Mouse (Mus musculus) liver, postnatal 0 days (tissue): ENCODE results near the gene Dclk1. TPM values are rescaled to one million over a fixed set of nuclear protein-coding genes. Genes with fewer than 3 reads are reported as not detected.
"Not testable (repeated sequence)": the region's sequence is repeated elsewhere in the genome, so short reads cannot be mapped to it uniquely, and the experiment has no call there.

Experiments
- ATAC-seq: fragments of 200-750 bp; cut with Nextera tagmentation; 2 replicates; pipeline ENCODE4 v1.8.0; 2017; ENCODE audit warnings: mild to moderate bottlenecking, moderate library complexity
- DNase-seq: peaks from one replicate; pipeline ENCODE4 v3.0.0-alpha.2; 2016
- H3K27ac ChIP-seq: fragments of 300-500 bp; sonication (generic); 2 replicates; pipeline ENCODE4 v1.5.1; 2014; ENCODE audit warnings: antibody characterized with exemption, moderate library complexity, mild to moderate bottlenecking, low read depth
- H3K27me3 ChIP-seq: fragments of 300-500 bp; sonication (generic); 2 replicates; pipeline ENCODE4 v1.6.1; 2014; ENCODE audit warnings: low read length, control low read depth, mixed read lengths; ENCODE audit not compliant: insufficient read depth
- H3K36me3 ChIP-seq: fragments of 300-500 bp; sonication (generic); replicated peaks from 2 replicates; pipeline ENCODE4 v1.6.1; 2014; ENCODE audit warnings: mild to moderate bottlenecking, control low read depth, low read length, moderate library complexity, mixed read lengths; ENCODE audit not compliant: insufficient read depth
- H3K4me1 ChIP-seq: fragments of 300-500 bp; sonication (generic); 2 replicates; pipeline ENCODE4 v1.6.1; 2014; ENCODE audit warnings: antibody characterized with exemption, mild to moderate bottlenecking, control low read depth; ENCODE audit not compliant: insufficient read depth
- H3K4me2 ChIP-seq: fragments of 300-500 bp; sonication (generic); 2 replicates; pipeline ENCODE4 v1.6.1; 2014; ENCODE audit warnings: low read depth, mild to moderate bottlenecking, low read length, moderate library complexity, mixed read lengths
- H3K4me3 ChIP-seq: fragments of 300-500 bp; sonication (generic); 2 replicates; pipeline ENCODE4 v1.5.1; 2014; ENCODE audit warnings: low read depth, low read length
- H3K9ac ChIP-seq: fragments of 300-500 bp; sonication (generic); replicated peaks from 2 replicates; pipeline ENCODE4 v1.6.1; 2014; ENCODE audit warnings: mild to moderate bottlenecking, moderate library complexity
- H3K9me3 ChIP-seq: fragments of 300-500 bp; sonication (generic); 2 replicates; pipeline ENCODE4 v1.6.1; 2016; ENCODE audit warnings: mild to moderate bottlenecking, control low read depth, low read length, mixed read lengths
- CTCF ChIP-seq: sonication (generic); IDR thresholded peaks from 2 replicates; pipeline ENCODE4 v1.5.1; 2016; ENCODE audit warnings: antibody characterized with exemption, low read depth
- EP300 ChIP-seq: IDR thresholded peaks from 2 replicates; pipeline ENCODE4 v1.6.1; 2016; ENCODE audit warnings: antibody characterized with exemption, low read depth, mild to moderate bottlenecking
- WGBS: fragments of 180-500 bp; shearing (Covaris S2); extraction: QIAGEN DNeasy Blood & Tissue Kit; methylation state at CpG from one replicate; pipeline ENCODE4 v1.1.7; 2014; ENCODE audit not compliant: insufficient replicate concordance; 5-methylcytosine and 5-hydroxymethylcytosine counted together
- polyA plus RNA-seq: library from polyadenylated mRNA; unstranded; fragments of >200 nt; fragmentation: Nextera tagmentation; extraction: Ambion mirVana; gene quantifications from 2 replicates; pipeline ENCODE4 v1.2.1, GENCODE M21; 2015

The Dclk1 gene
- polyA plus RNA-seq = 0.11 and 0.28 TPM in 2 replicates

DNA sequence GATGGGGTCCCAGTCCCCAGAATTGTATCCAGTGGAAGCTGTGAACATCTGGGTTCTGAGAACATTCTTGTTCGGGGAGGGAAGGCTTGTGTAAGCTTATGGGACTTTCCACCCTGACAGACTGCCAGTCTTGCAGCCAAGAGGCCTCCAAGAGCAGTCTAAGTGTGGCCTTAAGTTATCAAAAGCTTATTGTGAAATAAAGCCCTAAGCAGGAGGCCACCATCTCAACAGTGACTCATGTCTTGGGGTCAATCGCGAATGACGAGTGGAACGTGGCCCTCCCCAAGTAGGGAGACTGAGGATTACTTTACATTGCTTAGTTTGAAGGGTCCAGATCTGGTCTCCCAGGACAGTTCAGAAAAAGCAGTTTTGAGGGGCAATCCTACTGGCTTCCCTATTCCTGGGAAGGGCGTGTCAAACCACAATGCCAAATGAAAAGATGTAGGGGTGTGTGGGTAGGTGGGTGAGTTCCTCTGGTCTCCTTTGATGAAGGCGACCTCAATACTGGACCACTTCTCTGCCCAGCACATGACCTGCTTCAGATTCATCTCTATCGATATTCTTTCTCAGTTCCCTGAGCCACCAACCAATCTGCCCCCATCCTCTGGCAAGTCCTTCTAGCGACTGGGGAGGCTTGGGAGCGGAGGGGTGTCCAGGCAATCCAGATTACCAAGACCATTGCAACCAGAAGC is at the start of gene Dclk1:
Dclk1 (plus strand) TSS at position 635 of the 692 bp plus-strand sequence.
- H3K27ac ChIP-seq = no peak within 1 kb of the TSS
- 35% methylated on average over 10 of the region's 10 CpGs for WGBS
- ATAC-seq (no peak), DNase-seq (no peak)
- no peak within 1 kb of the TSS for H3K9ac ChIP-seq
- no peak for TF ChIP-seq CTCF
- no peak for TF ChIP-seq EP300
- peaks cover 22% of the 10 kb centered on the region for H3K27me3 ChIP-seq
- no peaks in the 10 kb centered on the region for H3K9me3 ChIP-seq
- H3K4me3 ChIP-seq = no peak within 1 kb of the TSS
- peak within 1 kb of the TSS; percentile 35; the same call in 1 of the 2 replicates for H3K4me2 ChIP-seq
- no peaks in the 10 kb centered on the region for H3K36me3 ChIP-seq
- no peaks in the 10 kb centered on the region for H3K4me1 ChIP-seq

DNA sequence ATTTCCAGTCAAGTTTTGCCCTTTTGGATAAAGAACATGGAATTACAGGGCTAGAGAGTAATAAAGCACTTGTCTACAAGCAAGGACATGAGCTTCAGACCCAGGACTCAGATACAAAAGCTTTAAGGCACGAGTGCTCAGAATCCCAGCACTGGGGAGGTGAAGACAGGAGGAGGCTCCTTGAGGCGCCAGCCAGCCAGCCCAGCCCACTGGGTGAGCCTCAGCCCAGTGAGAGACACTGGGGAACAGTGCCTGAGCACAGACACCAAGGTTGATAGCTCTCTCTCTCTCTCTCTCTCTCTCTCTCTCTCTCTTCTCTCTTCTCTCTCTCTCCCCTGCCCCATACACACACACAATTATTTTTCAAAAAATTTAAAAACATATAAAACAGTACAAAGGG is 48.8 kb upstream of the Dclk1 start:
- no peak overlapping the region for H3K4me2 ChIP-seq
- TF ChIP-seq CTCF (no peak), EP300 (no peak)
- no peak overlapping the region for H3K27ac ChIP-seq
- no peaks in the 10 kb centered on the region for H3K36me3 ChIP-seq
- H3K4me1 ChIP-seq = no peaks in the 10 kb centered on the region
- no peak for DNase-seq
- ATAC-seq = no peak
- no peaks in the 10 kb centered on the region for H3K9me3 ChIP-seq
- 34% methylated on average over 2 of the region's 2 CpGs for WGBS
- H3K27me3 ChIP-seq = no peaks in the 10 kb centered on the region
- no peak overlapping the region for H3K9ac ChIP-seq
- H3K4me3 ChIP-seq = no peak overlapping the region

DNA sequence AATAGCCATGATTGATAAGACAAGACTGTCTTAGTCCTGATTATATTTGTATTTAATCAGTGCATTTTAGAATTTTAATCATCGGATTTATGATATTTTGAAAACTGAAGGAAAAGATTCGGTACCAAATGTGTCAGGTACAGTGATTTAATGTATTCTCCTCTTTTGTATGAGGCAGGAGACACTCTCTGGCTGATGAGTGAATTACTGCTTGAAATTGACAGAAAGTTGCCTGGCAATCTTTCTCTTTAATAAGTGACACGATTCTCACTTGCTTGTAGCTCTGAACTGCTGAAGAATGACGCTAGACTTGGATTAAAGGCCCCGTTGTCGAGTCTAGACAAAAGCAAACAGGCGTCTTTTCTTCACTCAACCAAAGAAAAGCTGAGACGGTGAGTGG is 47.4 kb upstream of the Dclk1 start:
- no peak for ATAC-seq
- DNase-seq = no peak
- Histone ChIP-seq H3K4me3 (no peak overlapping the region), H3K4me1 (no peaks in the 10 kb centered on the region), H3K9me3 (no peaks in the 10 kb centered on the region), H3K27ac (no peak overlapping the region), H3K36me3 (no peaks in the 10 kb centered on the region), H3K9ac (no peak overlapping the region), H3K27me3 (no peaks in the 10 kb centered on the region), H3K4me2 (no peak overlapping the region)
- 68% methylated on average over 8 of the region's 8 CpGs for WGBS
- TF ChIP-seq CTCF (no peak), EP300 (no peak)

GRCm38 (mm10) chr3:55195581-55196327 is 46.4 kb upstream of the Dclk1 start:
- H3K4me2 ChIP-seq = no peak overlapping the region
- no peak overlapping the region for H3K9ac ChIP-seq
- H3K36me3 ChIP-seq = no peaks in the 10 kb centered on the region
- no peaks in the 10 kb centered on the region for H3K27me3 ChIP-seq
- TF ChIP-seq CTCF = no peak
- TF ChIP-seq EP300 = no peak
- WGBS = 73% methylated on average over 5 of the region's 5 CpGs
- no peaks in the 10 kb centered on the region for H3K9me3 ChIP-seq
- H3K4me3 ChIP-seq = no peak overlapping the region
- ATAC-seq (no peak), DNase-seq (no peak)
- H3K4me1 ChIP-seq = no peaks in the 10 kb centered on the region
- H3K27ac ChIP-seq = no peak overlapping the region

DNA sequence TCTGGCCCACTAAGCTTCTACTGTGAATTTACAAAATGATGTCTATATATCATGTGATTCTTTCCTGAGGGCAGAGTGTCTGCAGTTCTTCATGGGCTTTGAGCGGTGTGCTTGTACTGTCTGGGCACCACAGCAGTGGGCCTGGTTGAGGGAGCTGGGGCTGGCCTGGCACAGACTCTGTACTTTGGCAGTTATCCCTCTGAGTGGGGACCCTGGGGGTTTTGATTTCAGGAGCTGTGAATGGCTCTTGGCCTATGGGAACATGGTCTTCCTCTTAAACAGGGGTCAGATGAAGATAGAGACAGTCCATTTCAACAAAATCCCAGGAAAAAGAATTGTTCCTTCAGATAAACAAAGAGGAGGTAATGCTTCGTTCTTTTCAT is 45.8 kb upstream of the Dclk1 start:
- Histone ChIP-seq H3K4me1 (no peaks in the 10 kb centered on the region), H3K9ac (no peak overlapping the region), H3K36me3 (no peaks in the 10 kb centered on the region), H3K9me3 (no peaks in the 10 kb centered on the region), H3K4me2 (no peak overlapping the region), H3K27me3 (no peaks in the 10 kb centered on the region), H3K27ac (no peak overlapping the region), H3K4me3 (no peak overlapping the region)
- DNase-seq (no peak), ATAC-seq (no peak)
- no peak for TF ChIP-seq CTCF
- TF ChIP-seq EP300 = no peak
- WGBS = 80% methylated on average over 2 of the region's 2 CpGs

- H3K27me3 ChIP-seq, H3K9ac ChIP-seq, H3K4me2 ChIP-seq, DNase-seq, H3K4me1 ChIP-seq, ATAC-seq, H3K27ac ChIP-seq, H3K36me3 ChIP-seq, H3K4me3 ChIP-seq, H3K9me3 ChIP-seq: not testable (repeated sequence)
- 84% methylated on average over 11 of the region's 11 CpGs for WGBS
Observed at GRCm38 (mm10) chr3:55203621-55204020, 38.5 kb upstream of the Dclk1 start.
